Mouse (Mus musculus) spleen, postnatal 14 days (tissue): Measurements from ENCODE around the gene Kmt5a.
"Not testable (repeated sequence)": the region's sequence is repeated elsewhere in the genome, so short reads cannot be mapped to it uniquely, and the experiment has no call there.

ENCODE experiments used
- DNase-seq, 2 experiments: peaks; one replicate each; pipeline ENCODE4 v3.0.0; 2021 to 2022; ENCODE audit warnings: low spot score in 2 of 2

The Kmt5a gene

DNA sequence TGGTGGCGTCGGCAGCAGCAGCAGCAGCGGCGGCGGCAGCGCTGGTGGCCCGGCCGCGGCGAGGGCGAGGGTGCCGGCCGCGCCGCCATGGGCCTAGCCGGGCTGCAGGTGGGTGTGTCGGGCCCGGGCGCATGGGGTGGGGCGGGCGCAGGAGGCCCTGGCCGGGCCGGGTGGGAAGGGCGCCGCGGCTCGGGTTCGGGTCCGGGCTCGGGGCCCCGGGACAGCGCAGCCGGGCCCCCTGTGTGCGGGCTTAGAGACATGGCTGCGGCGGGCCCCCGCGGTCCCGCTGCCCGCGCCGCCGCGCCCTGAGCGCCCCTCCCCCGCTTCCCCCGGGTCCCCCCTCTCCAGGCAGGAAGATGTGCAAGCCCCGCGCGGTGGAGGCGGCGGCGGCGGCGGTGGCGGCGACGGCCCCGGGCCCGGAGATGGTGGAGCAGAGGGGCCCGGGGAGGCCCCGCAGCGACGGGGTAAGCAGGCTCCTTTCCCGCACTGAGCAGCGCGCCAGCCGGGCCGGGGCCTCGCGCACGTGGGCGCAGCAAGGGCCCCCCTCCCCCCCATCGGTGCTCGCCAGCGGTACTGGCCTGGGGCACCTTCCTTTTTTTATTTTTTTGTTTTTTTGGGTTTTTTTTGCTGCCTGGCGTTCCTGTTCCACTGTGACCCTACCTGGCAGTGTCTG is 6.0 kb downstream of the Kmt5a start:
- DNase-seq = peak; percentile 46 to 53

DNA sequence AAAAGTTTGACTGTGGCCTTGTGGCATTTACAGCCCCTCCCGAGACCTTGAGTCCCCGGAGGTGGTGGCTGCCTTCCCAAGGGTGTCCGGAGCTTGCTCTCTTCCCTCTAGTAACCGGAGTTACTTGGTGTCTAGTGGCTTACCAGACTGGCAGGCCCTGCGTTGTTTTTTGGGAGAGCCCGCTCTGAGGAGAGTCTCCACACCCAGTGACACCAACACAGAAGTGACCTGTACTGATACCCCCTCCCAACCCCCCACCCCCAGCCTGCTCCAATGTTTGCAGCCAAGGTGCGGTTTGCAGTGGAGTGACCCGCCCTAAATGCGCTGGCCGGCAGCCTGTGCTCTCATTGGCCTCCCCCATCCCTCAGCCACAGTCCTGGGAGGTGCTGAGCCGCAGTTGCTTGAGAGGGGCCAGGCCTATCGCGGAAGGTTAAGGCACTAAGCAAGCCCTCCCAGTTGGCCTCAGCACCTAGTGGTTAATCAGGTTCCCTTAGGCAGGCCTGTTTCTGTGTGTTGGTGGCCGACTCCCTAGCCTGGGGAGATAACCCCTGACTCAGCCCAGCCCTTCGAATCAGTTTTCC is 6.7 kb downstream of the Kmt5a start:
- DNase-seq = peak; percentile 29 to 36

DNA sequence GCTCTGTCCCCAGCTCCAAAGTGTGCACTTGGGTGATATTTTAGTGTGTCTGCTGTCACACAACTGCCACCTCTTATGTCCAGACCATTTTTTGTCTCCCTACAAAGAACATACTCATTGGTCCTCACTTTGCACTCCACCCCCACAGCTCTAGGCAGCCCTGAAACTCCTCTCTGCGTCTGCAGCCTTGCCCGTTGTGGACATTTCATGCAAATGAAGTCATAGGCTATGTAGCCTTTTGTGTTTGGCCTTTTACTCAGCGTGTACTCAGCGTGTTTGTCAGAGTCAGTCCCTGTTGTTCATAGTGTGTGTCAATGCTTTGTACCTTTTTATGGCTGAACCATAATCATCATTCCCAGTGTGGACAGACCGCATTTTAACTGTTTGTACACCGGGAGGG is 9.8 kb downstream of the Kmt5a start:
- no peak for DNase-seq

DNA sequence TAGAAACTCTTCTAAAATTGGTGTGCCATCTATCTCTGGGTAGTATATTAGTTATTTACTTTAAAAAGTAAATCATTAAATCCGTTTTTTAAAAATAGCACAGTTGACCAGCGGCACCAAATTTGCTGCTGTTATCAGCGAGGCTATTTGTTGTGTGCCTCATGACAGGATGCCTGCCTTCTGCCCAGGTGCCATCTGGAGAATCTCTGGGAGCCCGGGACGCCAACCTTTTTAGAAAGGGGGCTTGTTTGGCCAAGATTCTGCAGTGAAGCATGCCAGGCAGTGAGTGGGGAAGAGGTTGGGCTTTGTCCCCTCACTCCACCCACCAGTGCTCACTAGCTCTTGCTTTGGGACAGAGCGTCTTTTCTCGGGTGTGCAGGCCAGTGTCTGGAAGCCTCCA is 10.3 kb downstream of the Kmt5a start:
- DNase-seq = no peak

DNA sequence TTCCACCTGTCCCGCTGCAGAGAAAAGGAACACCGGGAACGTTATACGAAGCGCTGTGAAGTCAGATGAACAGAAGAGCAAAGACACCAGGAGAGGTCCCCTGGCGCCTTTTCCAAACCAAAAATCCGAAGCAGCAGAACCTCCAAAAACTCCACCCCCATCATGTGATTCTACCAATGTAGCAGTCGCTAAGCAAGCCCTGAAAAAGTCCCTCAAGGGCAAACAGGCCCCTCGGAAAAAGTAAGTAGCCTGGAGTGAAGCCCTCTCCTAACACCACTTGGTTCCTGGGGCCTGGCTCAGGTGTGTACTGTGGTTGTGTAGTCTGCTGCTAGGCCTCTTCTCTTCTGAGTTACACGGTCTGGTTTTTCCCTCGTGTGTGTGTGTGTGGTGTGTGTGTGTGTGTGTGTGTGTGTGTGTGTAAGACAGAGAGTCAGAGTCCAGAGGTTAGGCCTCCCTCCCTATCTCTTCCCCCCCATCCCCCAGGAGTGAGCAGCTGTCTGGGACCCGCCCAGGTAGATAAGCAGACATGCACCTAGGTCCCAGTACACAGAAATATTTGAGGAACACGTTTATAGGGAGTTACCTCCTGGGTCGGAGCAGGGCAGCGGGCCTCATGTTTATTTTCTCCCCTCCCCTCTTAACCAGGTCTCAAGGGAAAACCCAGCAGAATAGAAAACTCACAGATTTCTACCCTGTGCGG is 11.1 kb downstream of the Kmt5a start:
- no peak for DNase-seq

DNA sequence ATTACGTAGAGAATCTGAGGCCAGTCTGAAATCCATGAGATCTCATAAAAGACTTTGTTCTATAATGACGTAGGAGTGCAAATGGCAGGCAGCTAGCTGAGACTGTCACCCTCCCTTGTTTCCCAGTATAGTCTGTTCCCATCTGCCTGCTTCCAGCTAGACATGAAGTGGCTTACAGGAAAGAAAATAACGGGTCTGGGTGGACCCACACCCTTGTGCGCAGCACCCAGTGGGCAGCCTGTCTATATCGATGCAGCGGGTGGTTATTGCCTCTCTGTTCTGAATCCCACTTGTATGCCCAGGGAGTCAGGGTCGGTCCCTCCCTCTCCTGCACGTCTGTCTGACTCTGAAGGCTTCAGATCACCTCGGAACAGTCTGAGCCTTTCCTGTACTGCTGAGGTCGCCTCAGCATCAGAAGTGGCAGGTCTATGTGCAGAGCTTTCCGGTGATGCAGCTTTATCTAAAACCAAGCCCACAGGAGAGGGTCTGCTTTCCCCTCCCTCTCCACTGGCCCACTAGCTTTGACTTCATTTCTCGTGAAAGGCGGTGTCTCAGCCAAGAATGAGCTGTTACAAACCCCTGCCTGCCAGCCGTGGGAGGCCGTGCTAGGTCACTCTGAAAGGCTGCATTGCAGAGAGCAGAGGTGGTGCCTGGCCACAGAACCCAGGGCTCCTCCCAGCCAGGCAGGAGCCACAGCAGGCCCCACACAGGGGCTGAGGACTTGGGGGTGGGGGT is 12.9 kb downstream of the Kmt5a start:
- no peak for DNase-seq

DNA sequence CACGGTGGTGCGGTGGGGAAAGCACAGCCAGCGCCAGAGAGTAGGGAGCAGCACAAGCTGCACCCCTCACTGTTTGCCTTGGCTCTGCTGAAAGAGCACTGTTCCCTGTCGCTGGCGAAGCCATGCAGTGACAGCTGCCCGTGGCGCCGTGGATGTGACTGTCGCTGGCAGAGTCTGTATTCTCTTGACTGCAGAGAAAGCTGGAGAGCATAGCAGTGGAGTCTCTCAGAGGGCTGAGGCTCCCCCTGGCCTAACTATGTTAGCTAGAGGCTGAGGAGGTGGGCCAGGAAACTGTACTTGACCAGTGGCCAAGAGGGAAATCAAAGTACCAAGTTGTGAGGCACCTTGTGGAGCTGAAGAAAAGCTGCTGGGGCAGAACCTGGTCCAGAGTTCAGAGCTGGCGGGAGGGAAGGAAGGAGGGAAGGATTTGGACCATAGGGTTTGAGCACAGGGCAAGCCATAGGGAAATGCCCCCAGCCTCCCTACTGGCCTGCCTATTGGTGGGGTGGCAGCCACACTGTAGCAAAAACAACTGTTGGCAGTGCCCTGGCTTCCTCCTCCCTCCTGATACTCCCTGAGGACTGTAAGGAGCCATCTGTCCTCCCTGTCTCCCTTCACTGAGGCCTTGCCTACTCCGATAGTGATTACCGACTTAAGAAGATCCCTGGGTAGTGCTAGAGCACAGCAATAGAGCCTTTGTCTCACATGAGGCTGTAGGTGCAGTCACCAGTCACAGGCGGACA is 13.8 kb downstream of the Kmt5a start:
- no peak for DNase-seq

DNA sequence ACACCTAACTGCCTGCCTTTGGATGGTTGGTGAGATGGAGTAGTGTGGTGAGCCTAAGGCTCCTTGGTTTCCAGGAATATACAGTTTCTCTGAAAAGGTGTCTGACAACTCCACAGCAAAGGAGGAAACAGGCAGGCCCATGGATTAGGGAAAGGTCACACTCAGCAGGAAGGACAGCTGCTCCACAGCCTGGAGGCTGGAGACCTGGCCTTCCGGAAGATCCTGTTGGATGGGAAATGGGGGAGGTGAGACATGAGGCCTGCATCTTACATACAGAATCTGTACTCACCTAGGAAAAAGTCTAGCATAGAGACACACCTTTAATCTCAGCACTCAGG is 14.3 kb downstream of the Kmt5a start:
- DNase-seq = no peak

DNA sequence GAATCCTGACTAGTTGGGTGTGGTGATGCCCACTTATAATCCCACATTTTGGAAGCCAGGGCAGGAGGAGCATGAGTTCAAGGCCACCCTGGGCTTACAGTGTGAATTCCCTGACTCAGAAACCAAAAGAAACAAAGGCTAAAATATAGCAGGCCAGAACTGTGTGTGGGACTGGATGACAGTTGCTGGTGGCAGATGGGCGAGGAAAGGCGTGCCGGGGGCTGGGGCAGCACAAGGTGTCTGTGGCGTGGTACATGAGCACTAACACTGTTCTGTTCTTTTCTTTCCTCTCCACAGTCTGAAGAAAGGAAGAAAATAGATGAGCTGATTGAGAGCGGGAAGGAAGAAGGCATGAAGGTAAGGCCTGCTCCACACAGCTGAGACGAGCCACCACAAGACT is 17.0 kb downstream of the Kmt5a start:
- DNase-seq = no peak

DNA sequence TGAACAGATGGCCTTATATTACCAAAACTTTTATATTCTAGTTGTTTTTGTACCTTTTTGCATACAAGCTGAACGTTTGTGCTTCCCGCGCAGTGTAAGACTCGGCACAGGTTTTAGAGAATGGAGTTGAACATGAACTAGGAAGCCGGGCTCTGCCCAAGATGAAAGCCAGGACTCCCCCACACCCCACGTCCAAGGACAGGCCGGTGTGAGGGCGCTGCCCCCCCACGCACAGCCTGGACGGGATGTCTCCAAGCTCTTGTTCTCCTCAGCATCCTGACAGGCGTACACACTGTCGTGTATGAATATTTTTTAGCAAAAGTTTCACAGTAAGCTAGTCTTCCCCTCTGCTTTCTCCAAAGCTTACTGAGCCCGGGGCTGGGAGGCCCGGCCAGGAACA is 21.2 kb downstream of the Kmt5a start:
- DNase-seq = not testable (repeated sequence)

DNA sequence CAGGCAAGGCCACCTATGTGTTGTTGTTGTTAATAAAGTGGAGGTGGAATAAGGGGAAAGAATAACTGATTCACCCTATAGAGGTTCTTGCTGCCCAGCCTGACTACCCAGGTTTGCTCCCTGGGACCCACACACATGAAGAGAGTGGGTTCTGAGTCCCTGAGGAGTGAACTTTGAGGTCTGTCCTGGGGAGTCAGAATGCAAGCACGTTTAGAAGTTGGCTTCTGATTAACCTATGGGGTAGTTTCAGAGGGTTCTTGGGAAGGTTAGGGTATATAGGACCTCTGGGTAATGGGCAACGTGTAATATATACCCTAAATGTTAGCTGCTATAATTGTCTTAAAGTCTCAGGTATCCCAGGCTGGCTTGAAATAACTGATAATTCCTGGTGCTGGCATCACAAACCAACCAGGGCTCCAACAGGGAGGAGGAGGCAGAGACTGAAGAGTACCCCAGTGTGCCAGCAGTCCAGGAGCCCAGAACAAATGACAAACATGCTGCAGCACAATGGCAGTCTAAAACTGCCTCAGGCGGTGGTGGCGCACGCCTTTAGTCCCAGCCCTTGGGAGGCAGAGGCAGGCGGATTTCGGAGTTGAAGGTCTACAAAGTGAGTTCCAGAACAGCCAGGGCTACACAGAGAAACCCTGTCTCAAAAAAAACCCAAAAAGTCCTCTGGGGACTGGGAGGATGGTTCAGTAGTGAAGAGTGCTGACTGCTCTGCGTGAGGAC is 22.7 kb downstream of the Kmt5a start:
- no peak for DNase-seq

DNA sequence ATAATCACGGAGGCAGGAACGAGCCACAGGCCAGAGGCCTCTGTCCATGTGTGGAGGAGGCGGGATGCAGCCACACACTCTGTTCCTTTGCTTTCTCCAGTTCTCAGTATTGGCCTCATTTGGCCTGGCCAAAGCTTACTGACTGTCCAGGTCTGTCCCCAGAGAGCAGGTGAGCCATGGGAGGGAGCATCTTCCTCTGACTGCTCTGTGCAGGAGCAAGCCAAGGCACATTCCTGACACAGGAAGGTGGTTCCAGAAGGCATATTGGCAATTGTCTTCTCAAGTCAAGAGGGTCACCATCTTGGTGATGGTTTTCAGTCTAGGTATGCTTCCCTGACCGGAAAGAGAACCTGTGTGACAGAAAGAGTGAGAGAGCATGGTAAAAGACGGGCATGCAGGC is 23.7 kb downstream of the Kmt5a start:
- no peak for DNase-seq

DNA sequence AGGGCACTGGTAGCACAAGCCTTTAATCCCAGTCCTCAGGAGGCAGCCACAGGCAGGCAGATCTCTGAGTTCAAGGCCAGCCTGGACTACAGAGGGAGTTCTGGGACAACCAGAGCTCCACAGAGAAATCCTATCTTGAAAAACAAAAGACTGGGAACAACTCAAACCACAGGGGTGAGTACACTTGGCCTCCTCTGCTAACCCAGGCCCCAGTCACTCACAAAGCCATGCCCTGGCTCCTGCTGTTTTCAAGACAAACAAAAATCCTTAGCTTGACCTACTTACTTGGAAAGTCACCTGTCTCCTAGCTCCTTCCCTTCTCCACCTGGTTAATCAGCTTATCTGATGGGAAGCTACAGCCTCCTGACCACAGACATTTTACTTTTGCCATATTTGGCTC is 25.2 kb downstream of the Kmt5a start:
- no peak for DNase-seq

DNA sequence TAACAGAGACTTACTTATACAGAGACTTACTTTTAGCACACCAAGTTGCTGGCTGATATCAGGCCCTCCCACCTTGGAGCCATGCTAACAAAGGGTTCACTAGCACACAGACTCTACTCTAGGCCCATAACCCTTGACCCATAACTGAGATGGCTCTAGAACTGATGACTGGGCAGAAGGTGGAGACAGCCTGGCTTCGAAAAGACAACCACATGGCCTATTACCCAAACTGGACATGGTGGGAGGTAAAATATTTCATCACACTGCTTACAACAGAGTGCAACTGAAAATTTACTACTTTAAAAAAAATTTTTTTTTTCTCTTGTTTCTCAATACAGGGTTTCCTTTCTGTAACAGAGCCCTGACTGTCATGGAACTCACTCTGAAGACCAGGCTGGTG is 28.0 kb downstream of the Kmt5a start:
- no peak for DNase-seq

DNA sequence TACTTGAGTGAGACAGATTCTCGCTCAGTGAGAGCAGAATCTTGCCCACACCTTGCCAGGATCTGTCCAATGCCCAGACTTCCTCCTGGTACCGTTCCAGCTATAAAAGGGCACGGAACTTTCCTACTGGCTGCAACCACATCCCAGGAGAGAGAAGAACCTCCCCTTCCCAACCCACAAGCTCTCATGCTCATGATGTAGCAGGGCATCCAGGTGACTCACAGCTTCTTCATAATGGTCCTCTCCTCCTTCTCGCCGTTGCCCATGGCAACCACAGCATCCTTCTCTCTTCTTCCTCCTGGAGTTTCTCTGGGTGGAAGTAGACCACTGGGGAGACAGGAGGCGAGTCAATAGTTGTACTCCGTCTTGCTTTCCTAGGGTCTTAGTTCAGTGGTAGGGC is 28.6 kb downstream of the Kmt5a start:
- no peak for DNase-seq

DNA sequence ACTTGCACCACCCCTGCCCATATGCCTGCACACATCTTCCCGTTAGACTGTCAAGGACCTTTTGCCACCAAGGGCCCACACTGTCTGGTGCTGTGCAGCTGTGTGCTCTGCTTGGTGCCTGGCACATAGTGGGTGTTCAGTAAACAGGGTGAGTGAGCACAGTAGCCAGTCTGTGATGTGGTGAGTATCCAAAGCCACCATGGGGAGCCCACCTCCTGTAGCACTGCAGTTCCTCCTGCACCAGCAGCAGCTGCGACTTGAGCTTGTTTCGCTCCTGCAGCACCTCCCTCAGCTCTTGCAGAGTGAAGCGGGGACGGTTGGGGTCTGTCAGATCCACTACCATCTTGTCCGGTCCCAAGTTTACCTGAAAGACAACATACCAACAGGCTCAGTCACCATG is 29.8 kb downstream of the Kmt5a start:
- no peak for DNase-seq

DNA sequence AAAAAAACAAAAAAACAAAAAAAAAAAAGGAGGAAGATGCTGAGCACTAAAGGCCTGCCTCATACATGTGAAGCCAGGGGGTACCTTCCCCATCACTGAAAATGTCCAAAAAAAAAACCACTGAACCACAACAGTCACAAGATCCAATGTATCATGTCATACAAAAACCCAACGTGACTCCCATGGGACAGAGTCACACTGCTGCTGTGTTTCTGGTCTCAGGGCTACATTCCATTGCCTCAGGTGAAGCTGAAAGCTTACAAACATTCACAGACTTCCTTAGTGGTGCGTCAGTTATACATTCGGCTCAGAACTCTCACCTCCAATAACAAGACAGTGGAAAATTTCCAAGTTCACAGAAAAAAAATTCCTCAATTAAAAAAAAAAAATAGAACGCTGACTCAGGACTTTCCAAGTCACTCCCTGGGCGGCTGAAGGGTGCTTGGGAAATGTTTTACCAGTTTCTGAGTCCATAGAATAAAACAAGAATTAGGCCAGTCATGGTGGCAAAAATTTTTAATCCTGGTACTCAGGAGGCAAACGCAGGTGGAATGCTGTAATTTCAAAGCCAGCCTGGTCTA is 31.0 kb downstream of the Kmt5a start:
- DNase-seq = no peak

DNA sequence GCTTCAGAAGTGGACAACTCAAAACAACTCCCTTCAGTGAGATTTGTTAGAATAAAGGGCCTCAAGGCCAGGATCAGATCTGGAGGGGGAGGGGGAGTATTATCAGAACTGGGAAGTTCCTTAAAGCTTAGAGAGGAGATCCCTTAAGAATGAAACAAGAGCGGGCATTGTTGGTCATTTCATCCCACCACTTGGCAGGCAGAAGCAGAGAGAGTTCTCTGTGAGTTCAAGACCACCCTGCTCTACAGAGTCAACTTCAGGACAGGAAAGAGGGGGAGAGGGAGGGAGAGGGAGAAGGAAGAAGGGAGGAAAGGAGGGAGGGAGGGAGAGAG is 39.1 kb downstream of the Kmt5a start:
- no peak for DNase-seq

DNA sequence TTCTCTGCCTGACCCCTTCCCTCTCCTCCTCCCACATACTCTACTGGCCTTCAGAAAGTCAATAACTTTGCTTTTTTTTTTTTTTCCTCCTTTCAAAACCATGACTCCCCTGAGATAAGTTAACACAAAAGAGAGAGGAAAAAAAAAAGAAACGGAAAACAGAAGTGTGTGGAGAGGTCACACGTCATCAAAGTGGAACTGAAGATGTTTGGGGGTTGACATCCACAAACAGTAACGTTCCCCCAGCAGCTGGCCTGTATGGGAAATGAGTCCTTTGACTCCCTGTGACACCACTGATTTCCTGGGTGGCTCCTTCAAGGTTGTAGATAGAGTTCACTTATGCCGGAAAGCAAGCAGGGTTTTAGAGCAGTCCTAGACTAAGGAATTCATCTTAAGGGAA is 40.4 kb downstream of the Kmt5a start:
- DNase-seq = no peak

DNA sequence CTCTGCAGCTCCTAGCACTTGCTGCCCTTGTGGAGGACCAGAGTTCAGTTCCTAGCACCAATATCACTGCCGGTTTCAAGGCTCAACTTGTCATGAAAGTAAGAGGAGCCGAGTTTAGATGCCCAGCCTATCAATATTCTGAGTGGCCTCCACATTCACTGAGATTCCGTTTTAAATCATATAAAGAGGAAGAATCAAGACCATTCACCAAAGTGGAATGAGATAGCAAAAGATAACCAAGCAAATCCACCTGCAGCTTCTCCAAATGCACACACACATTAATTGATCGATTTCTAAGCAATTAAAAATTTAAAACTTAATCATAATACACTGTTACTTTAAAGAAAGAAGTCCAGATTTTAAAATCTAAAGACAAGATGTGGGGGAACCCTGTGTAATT is 42.0 kb downstream of the Kmt5a start:
- DNase-seq = no peak

DNA sequence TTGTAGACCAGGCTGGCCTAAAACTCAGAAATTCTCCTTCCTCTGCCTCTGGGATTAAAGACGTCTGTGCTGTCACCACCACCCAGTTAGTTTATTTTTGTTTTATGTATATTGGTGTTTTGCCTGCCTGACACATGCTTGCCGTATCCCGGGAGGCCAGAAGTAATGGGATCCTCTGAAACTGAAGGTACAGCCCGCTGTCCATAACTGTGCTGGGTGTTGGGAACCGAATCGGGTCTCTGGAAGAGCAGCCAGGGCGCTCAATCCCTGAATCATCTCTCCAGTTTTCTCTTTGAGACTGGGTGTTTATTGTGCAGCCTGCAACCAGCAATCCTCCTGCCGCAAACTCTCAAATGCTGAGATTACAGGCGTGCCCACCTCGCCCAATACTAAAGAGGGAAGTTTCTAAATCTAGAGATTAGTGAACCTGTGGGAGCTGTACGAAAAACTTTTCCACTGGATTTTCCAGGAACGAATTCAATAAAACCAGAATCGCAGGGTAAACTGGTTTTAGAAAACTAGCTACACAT is 42.8 kb downstream of the Kmt5a start:
- DNase-seq = no peak
